Mouse (Mus musculus) lung, adult 2 months (tissue): Measurements from ENCODE around the gene Hsd11b1. TPM values are rescaled to one million over a fixed set of nuclear protein-coding genes. Genes with fewer than 3 reads are reported as not detected.

ENCODE experiments used
- DNase-seq: peaks from one replicate; pipeline ENCODE4 v3.0.0; 2022
- H3K4me1 ChIP-seq: fragments of 200-500 bp; 2 replicates; pipeline ENCODE4 v1.6.1; 2011; ENCODE audit warnings: low read length; ENCODE audit not compliant: control insufficient read depth, insufficient read depth
- H3K4me3 ChIP-seq: fragments of 200-500 bp; replicated peaks from 2 replicates; pipeline ENCODE3; 2011; ENCODE audit warnings: low read depth, mild to moderate bottlenecking, control low read depth, low read length; ENCODE audit errors: extremely low read depth
- CTCF ChIP-seq: fragments of 200-500 bp; IDR thresholded peaks from 2 replicates; pipeline ENCODE4 v1.5.1; 2011; ENCODE audit warnings: mild to moderate bottlenecking, low read length, control low read depth; ENCODE audit not compliant: insufficient read depth
- POLR2A ChIP-seq: fragments of 200-500 bp; IDR thresholded peaks from 2 replicates; pipeline ENCODE4 v1.6.1; 2011; ENCODE audit warnings: low read depth, mild to moderate bottlenecking, control low read depth, low read length, borderline replicate concordance; ENCODE audit errors: extremely low read depth
- WGBS: fragments of 180-500 bp; shearing (Covaris S2); methylation state at CpG from one replicate; pipeline ENCODE4 v1.1.7; 2018; 5-methylcytosine and 5-hydroxymethylcytosine counted together
- polyA plus RNA-seq: library from polyadenylated mRNA; depleted of rRNA; stranded (reverse); fragments of >200 nt; gene quantifications from 2 replicates; pipeline ENCODE4 v1.2.3, GENCODE M21; 2012; rRNA removed

Hsd11b1 gene
- polyA plus RNA-seq, result 211 and 245 TPM in 2 replicates

GRCm38 (mm10) chr1:193263955-193264598 is at the start of gene Hsd11b1:
Gene Hsd11b1, minus strand, starts transcription at chr1:193264075.
- no peak for TF ChIP-seq CTCF
- WGBS, result 49% methylated on average over 5 of the region's 5 CpGs

GRCm38 (mm10) chr1:193311596-193311995 is 47.7 kb upstream of the Hsd11b1 start:
- Histone ChIP-seq H3K4me1 (peaks cover 5% of the 10 kb centered on the region), H3K4me3 (no peak overlapping the region)
- TF ChIP-seq CTCF (no peak), POLR2A (no peak)
- WGBS, result 58% methylated on average over 1 of the region's 1 CpGs
- DNase-seq, result no peak

More at GRCm38 (mm10) chr1:193263955-193264598, at the start of gene Hsd11b1:
- peaks cover 6% of the 10 kb centered on the region; the same call in 1 of the 2 replicates for H3K4me1 ChIP-seq
- peak within 1 kb of the TSS; percentile 68 for H3K4me3 ChIP-seq
- DNase-seq, result no peak

DNA sequence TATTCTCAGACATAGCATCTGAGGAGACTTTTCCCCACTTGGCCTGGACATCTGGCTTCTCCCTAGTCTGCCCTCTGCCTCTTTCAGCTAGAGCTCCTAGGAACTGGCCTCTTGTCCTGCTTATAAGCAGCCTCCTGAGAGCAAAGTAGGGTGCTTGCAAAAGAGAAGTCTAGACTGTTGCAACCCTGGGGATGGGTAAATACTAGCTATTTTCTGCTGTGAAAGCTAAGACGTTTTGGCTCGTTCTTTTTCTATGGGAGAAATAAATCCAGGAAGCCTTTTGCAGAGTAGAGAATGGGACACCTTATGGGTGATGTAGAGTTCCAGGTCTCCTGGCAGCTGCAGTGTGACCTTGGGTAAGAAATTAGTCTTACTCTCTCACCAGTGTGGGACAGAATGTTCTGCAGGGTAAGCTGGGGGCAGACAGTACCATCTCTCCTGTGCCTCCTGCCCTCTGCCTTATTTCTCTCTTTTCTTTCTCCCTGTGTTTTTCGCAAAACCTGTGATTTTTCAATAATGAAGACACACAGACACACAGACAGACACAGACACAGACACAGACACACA is 46.7 kb upstream of the Hsd11b1 start:
- 66% methylated on average over 3 of the region's 3 CpGs for WGBS
- TF ChIP-seq POLR2A, result no peak
- no peak for TF ChIP-seq CTCF

DNA sequence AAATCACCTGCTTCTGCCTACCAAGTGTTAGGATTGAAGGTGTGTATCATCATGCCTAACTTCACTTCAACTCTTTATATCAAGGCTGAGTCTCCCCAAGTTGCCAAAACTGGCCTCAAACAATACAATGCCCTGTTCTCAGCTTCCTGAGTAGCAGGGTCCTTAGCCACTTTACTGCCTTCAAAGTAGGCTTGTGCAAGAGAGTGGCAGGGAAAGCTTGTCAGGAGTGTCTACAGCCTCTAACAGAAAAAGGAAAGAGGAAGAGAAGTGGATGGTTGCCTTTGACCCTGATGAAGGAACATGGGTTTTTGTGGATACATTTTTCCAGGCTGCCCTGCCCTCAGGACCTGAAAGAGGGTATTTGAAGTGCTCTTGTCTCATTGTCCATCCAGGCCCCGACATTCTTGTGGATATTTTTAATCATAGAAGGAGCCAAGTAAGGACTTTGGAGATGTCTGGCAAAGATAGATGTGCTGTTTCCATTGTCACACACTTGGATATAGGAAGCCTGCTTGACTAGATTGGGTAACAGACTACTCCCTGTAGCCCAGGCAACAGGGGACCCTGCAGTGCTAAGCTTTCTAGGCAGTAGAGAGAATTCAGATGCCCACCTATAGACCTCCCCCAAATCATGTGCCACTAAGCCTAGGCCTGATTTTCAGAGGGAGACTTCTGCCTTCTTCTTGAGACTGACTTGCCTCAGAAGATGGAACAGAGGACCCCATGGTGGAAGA is 46.1 kb upstream of the Hsd11b1 start:
- 23% methylated on average over 1 of the region's 1 CpGs for WGBS
- DNase-seq, result peak; percentile 15
- Histone ChIP-seq H3K4me3 (no peak overlapping the region), H3K4me1 (no peaks in the 10 kb centered on the region; the same call in 1 of the 2 replicates)
- TF ChIP-seq POLR2A, result no peak
- no peak for TF ChIP-seq CTCF

More for the DNA sequence above, 46.7 kb upstream of the Hsd11b1 start:
- H3K4me3 ChIP-seq, result no peak overlapping the region
- H3K4me1 ChIP-seq, result peaks cover 3% of the 10 kb centered on the region
- DNase-seq, result no peak

GRCm38 (mm10) chr1:193306832-193307231 is 43.0 kb upstream of the Hsd11b1 start:
- no peak for DNase-seq
- TF ChIP-seq POLR2A, result no peak
- no peak for TF ChIP-seq CTCF
- no peak overlapping the region for H3K4me3 ChIP-seq
- H3K4me1 ChIP-seq, result no peaks in the 10 kb centered on the region; the same call in 1 of the 2 replicates
- 87% methylated on average over 2 of the region's 2 CpGs for WGBS

GRCm38 (mm10) chr1:193305386-193305785 is 41.5 kb upstream of the Hsd11b1 start:
- no peak for DNase-seq
- TF ChIP-seq POLR2A, result no peak
- no peak for TF ChIP-seq CTCF
- WGBS, result 53% methylated on average over 7 of the region's 7 CpGs
- H3K4me3 ChIP-seq, result no peak overlapping the region
- no peaks in the 10 kb centered on the region; the same call in none of the 2 replicates for H3K4me1 ChIP-seq

- no peak for DNase-seq
- no peak for TF ChIP-seq POLR2A
- TF ChIP-seq CTCF, result no peak
- H3K4me1 ChIP-seq, result no peaks in the 10 kb centered on the region; the same call in 1 of the 2 replicates
- no peak overlapping the region for H3K4me3 ChIP-seq
- 45% methylated on average over 2 of the region's 2 CpGs for WGBS
These were observed 39.2 kb upstream of the Hsd11b1 start for GRCm38 (mm10) chr1:193303096-193303495.

DNA sequence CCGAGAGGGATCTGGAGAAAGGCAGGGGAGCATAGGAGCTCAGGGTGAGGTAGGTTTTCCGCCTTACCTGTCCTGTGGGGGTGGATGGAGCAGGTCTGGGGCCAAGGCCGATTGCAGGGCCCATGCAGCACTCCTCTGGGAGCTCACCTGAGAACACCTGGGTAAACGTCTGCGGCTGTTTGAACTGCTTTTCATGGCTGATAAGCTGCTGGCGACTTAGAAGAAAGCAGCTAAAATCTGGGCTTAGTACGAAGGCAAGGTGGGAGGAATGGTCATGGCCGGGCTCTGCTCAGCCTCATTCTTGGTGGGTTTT is 38.2 kb upstream of the Hsd11b1 start:
- TF ChIP-seq CTCF (no peak), POLR2A (no peak)
- H3K4me1 ChIP-seq, result no peaks in the 10 kb centered on the region; the same call in 1 of the 2 replicates
- H3K4me3 ChIP-seq, result peak overlapping the region; percentile 46
- no peak for DNase-seq
- 52% methylated on average over 8 of the region's 8 CpGs for WGBS

- DNase-seq, result peak; percentile 68
- no peaks in the 10 kb centered on the region; the same call in 1 of the 2 replicates for H3K4me1 ChIP-seq
- TF ChIP-seq CTCF (no peak), POLR2A (0 out of 2 replicates have a peak, but pooled peaks have one; percentile 7)
- WGBS, result 36% methylated on average over 6 of the region's 6 CpGs
- peak overlapping the region; percentile 46 for H3K4me3 ChIP-seq
These were observed 37.6 kb upstream of the Hsd11b1 start for GRCm38 (mm10) chr1:193301216-193302092.
